Mouse (Mus musculus) midbrain, embryonic 10.5 days (tissue): ENCODE results near the gene Rhd. TPM values are rescaled to one million over a fixed set of nuclear protein-coding genes. Genes with fewer than 3 reads are reported as not detected.
A peak's percentile ranks its signal among the peaks of the same experiment; 100 is the strongest.

ENCODE experiments used
- DNase-seq: peaks from one replicate; pipeline ENCODE4 v3.0.0-alpha.2; 2017; ENCODE audit warnings: low spot score
- H3K27ac ChIP-seq: fragments of 300-500 bp; sonication (generic); replicated peaks from 2 replicates; pipeline ENCODE4 v1.5.1; 2016; ENCODE audit warnings: mild to moderate bottlenecking
- H3K27me3 ChIP-seq: fragments of 300-500 bp; sonication (generic); 2 replicates; pipeline ENCODE4 v1.6.1; 2016; ENCODE audit warnings: low read depth, mild to moderate bottlenecking; ENCODE audit not compliant: poor library complexity, severe bottlenecking
- H3K36me3 ChIP-seq: fragments of 300-500 bp; sonication (generic); 2 replicates; pipeline ENCODE4 v1.6.1; 2016; ENCODE audit warnings: mild to moderate bottlenecking, moderate library complexity
- H3K4me1 ChIP-seq: fragments of 300-500 bp; sonication (generic); 2 replicates; pipeline ENCODE4 v1.6.1; 2016
- H3K4me3 ChIP-seq: fragments of 300-500 bp; sonication (generic); 2 replicates; pipeline ENCODE4 v1.5.1; 2016; ENCODE audit warnings: mild to moderate bottlenecking, moderate library complexity
- H3K9me3 ChIP-seq: fragments of 300-500 bp; sonication (generic); replicated peaks from 2 replicates; pipeline ENCODE4 v1.6.1; 2016; ENCODE audit warnings: mild to moderate bottlenecking
- WGBS: fragments of 180-500 bp; shearing (Covaris S2); methylation state at CpG from one replicate; pipeline ENCODE4 v1.1.7; 2016; 5-methylcytosine and 5-hydroxymethylcytosine counted together
- polyA plus RNA-seq: library from polyadenylated mRNA; unstranded; fragments of >200 nt; fragmentation: Nextera tagmentation; extraction: Ambion mirVana; gene quantifications from 2 replicates; pipeline ENCODE4 v1.2.1, GENCODE M21; 2016

Rhd gene
- polyA plus RNA-seq, 1 experiment from 2014 or later = 9.6 TPM

DNA sequence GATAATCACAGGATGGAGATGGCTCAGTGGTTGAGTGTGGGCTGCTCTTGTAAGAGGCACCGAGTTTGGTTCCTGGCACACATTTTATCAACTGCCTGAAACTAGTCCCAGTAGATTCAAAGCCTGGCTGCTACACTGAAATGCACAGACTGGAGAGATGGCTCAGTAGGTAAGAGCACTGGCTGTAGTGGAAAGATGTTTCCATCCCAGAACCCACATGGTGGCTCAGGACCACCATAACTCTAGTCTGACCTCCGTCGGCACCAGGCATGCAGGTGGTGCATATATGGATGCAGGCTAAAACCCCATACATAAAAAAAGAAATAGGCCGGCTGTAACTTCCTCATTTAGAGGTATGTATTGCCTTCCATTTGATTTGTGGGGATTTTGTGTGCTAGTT, 65.2 kb downstream of the Rhd start:
- Histone ChIP-seq H3K27ac (no peak overlapping the region), H3K36me3 (peaks cover 70% of the 10 kb centered on the region), H3K4me3 (no peak overlapping the region), H3K27me3 (no peaks in the 10 kb centered on the region), H3K9me3 (no peaks in the 10 kb centered on the region), H3K4me1 (peaks cover 35% of the 10 kb centered on the region)
- no peak for DNase-seq
- WGBS = 82% methylated on average over 4 of the region's 4 CpGs

DNA sequence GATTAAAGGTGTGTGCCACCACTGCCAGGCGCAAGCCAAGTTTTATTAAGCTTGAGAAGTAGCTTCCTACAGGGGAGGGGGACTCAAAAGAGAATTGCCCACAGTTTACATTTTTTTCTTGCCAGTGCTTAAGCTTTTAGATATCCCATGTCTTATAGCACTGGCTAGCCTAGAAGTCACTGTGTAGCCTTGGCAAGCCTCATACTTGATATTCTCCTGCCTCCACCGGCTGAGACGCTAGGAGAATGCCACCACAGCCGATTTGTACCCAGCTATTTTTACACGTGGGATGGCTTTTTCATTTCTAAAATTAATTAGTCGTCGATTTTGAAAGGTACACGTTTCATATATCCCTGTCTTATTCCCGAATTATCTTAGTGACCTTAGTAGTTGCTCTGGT, 65.9 kb downstream of the Rhd start:
- Histone ChIP-seq H3K4me3 (peak overlapping the region; percentile 80), H3K27ac (0 out of 2 replicates have a peak overlapping the region, but pooled peaks have one; percentile 85), H3K4me1 (peaks cover 28% of the 10 kb centered on the region), H3K27me3 (no peaks in the 10 kb centered on the region), H3K36me3 (peaks cover 71% of the 10 kb centered on the region), H3K9me3 (no peaks in the 10 kb centered on the region)
- 28% methylated on average over 9 of the region's 9 CpGs for WGBS
- no peak for DNase-seq

DNA sequence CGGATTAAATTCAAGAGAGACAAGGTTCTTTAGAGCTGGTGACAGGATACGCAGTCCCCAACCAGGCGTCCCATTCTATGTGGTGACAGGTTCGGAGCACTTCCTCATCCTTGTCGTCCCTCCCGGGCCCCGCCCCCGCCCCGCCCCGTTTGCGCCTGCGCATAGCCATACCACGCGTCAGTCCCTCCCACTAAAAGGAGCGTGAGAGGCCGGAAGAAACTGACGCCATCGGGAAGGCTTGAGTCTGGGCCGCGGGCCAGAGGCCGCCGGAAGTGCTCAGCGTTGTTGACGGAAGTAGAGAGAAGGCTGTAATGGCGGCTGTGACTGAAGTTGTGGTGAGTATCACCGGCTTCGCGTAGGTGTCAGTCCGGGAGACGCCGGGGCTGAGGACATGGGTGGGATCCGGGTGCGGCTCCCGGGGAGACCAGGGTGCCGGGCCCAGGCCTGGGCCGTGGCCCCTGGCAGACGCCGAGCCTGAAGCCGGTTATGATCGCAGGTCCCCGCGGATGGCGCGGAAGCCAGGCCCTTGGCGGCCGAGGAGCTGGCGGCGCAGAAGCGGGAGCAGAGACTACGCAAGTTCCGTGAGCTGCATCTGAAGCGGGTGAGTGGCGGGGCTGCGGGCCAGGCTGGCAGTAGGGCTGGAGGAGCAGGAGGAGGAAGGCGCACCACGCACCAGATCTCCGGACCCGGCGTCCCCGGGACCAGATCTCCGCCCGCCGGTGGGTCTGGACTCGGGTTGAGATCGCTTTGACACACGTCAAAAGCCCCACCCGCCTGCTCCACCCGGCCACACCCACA, 66.5 kb downstream of the Rhd start, which contains the start of gene Syf2:
TSS of gene Syf2 (plus strand) at position 215 of the 798 bp plus-strand sequence.
- Histone ChIP-seq H3K4me1 (peaks cover 22% of the 10 kb centered on the region), H3K4me3 (peak within 1 kb of the TSS; percentile 80), H3K9me3 (no peaks in the 10 kb centered on the region), H3K27ac (peak within 1 kb of the TSS; percentile 85), H3K27me3 (no peaks in the 10 kb centered on the region), H3K36me3 (peaks cover 71% of the 10 kb centered on the region)
- under 1% methylated on average over 68 of the region's 68 CpGs for WGBS
- DNase-seq = peak; percentile 97

DNA sequence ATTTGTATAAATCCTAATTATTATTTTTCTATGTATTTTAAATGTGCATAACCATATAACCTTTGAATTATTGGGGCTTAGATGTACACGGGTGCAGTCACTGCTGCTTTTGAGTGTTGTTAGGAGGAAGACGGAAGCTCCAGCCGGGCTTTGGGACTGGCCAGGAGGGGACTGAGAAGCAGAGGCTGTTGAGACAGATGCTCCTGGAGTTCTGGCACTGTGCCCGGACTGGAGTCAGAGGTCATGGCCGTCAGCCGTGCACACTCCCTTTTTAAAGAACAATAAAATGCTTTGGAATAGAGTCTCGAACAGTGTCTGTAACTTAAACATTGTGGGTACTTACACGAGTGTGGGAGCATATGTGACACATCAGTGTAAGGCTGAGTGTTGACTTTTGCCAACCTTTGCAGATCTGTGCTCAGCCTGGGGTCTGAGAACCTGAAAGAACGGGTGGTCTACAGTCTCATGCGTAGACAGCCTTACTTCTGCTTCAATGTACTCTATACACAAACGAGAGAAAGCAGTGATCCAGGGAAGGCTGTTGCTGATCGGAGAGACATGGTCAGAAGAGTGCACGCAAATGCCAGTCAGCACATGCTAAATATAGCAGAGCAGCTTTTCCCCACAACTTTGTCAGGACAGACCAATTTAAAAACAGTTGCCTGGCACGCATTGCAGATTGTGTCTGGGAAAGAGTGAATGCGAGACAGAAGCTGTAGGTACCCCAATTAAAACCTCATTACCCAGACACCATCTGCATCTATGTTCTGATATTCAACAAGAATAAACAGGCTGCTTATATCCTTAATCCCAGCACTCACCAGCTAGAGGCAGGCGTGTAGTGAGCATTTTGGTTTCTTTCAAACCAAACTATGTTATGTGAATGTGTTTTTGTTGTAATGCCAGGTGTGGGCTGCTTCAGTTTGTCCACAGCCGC, 73.2 kb downstream of the Rhd start:
- WGBS = 86% methylated on average over 17 of the region's 17 CpGs
- Histone ChIP-seq H3K36me3 (peaks cover 53% of the 10 kb centered on the region), H3K9me3 (no peaks in the 10 kb centered on the region), H3K4me3 (no peak overlapping the region), H3K27me3 (0 out of 2 replicates have a peak, but pooled peaks cover 5% of the 10 kb centered on the region), H3K4me1 (no peaks in the 10 kb centered on the region; the same call in 1 of the 2 replicates), H3K27ac (no peak overlapping the region)
- DNase-seq = no peak

DNA sequence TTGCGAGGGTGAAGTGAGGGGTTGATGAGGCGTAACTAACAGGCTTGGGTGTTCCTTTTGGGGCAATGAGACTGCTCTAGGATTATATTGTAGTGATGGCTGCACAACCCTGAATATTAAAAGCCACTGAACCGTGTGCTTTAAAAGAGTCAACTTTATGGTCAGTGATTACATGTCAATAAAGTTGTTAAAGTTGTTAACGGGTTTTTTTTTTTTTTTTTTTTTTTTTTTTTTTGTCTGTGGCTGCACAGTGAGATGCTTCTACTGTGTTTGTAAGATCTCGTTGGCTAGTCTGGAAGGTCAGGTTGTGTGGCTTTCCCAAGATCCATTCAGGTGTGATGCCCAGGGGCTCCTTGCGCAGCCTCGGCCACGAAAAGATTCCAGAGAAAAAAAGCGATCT, 75.6 kb downstream of the Rhd start:
- H3K36me3 ChIP-seq = peaks cover 30% of the 10 kb centered on the region
- H3K4me3 ChIP-seq = no peak overlapping the region
- peaks cover 28% of the 10 kb centered on the region for H3K27me3 ChIP-seq
- H3K27ac ChIP-seq = no peak overlapping the region
- 72% methylated on average over 9 of the region's 9 CpGs for WGBS
- DNase-seq = no peak
- no peaks in the 10 kb centered on the region for H3K9me3 ChIP-seq
- no peaks in the 10 kb centered on the region; the same call in 1 of the 2 replicates for H3K4me1 ChIP-seq

DNA sequence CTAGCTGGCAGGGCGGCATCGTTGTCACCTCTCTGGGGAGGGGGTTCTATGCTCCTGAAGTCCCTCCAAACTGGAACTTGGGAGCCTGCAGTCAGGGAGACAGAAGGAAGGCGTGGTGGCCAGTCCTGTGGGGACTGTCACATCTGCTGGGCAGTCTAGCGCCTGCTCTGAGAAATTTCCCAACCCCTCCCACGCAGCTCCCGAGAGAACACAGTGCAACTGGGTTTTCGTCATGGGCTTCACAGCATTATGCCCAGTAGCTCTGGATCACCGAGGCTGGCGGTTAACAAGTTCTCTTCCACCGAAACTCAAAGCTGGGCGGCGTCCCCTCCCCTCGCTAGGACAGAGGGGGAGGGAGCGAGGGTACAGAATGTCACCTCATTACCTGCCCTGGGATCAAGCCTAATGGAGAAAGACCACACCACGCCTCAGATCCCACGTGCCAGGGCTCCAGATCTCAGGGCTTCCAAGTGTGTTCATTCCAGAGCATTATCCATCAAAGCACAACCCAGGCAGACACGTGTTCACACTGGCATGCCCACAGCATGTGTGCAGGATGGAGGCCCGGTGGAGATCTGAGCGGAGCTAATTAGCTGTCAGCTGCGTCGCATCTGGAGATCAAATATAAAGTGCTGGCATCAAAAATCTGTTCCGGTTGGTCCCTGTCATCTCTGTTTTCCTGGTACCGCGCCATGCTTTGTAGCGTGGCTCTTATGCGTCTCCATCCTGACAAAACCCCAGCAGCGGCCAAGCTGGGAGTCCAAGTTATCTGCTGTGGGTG, 79.6 kb downstream of the Rhd start:
- Histone ChIP-seq H3K36me3 (no peaks in the 10 kb centered on the region), H3K27ac (no peak overlapping the region), H3K27me3 (peaks cover 35% of the 10 kb centered on the region), H3K4me1 (peaks cover 5% of the 10 kb centered on the region), H3K9me3 (no peaks in the 10 kb centered on the region), H3K4me3 (no peak overlapping the region)
- WGBS = 57% methylated on average over 27 of the region's 27 CpGs
- no peak for DNase-seq

Other genes starting within 250 kb of the Rhd start
- gene Man1c1, start 160.2 kb upstream of the Rhd start, polyA plus RNA-seq = 2.8 and 3.1 TPM in 2 replicates
- gene Ldlrap1, start 96.5 kb upstream of the Rhd start, polyA plus RNA-seq = 8.6 and 9.3 TPM in 2 replicates
- gene Maco1, start 11.2 kb upstream of the Rhd start, polyA plus RNA-seq = 36.8 and 41.3 TPM in 2 replicates
- 127 and 135 TPM in 2 replicates for gene Tmem50a, start 50.5 kb downstream of the Rhd start, polyA plus RNA-seq
- gene Rsrp1, start 59.1 kb downstream of the Rhd start, polyA plus RNA-seq = 320 and 401 TPM in 2 replicates
- 70.0 and 71.5 TPM in 2 replicates for gene Syf2, start 66.4 kb downstream of the Rhd start, polyA plus RNA-seq